Mouse (Mus musculus) bone marrow macrophage, adult 2 months (primary cell): ENCODE results near the gene Guca1a. TPM values are rescaled to one million over a fixed set of nuclear protein-coding genes. Genes with fewer than 3 reads are reported as not detected.
"Not testable (repeated sequence)": the region's sequence is repeated elsewhere in the genome, so short reads cannot be mapped to it uniquely, and the experiment has no call there.

Source experiments
- H3K27ac ChIP-seq: 2 replicates; pipeline ENCODE4 v1.5.1; 2012; ENCODE audit warnings: low read depth, low read length; ENCODE audit not compliant: insufficient read depth
- H3K4me1 ChIP-seq: 2 replicates; pipeline ENCODE4 v1.6.1; 2012; ENCODE audit warnings: low read length; ENCODE audit not compliant: control insufficient read depth, insufficient read depth
- H3K4me3 ChIP-seq: 2 replicates; pipeline ENCODE4 v1.5.1; 2012; ENCODE audit warnings: mild to moderate bottlenecking, low read length, moderate library complexity; ENCODE audit not compliant: insufficient read depth
- CTCF ChIP-seq: IDR thresholded peaks from 2 replicates; pipeline ENCODE4 v1.5.1; 2012; ENCODE audit warnings: low read depth, mild to moderate bottlenecking, low read length, moderate library complexity
- POLR2A ChIP-seq: IDR thresholded peaks from 2 replicates; pipeline ENCODE4 v1.6.1; 2012; ENCODE audit warnings: mild to moderate bottlenecking, low read depth, low read length, borderline replicate concordance
- polyA plus RNA-seq: library from polyadenylated mRNA; stranded (reverse); fragments of >200 nt; gene quantifications from 2 replicates; pipeline ENCODE4 v1.2.4, GENCODE M21; 2012; ENCODE audit not compliant: missing spikeins, insufficient read depth, insufficient read length

Guca1a gene
- polyA plus RNA-seq, 1 experiment, result 22.0 TPM

DNA sequence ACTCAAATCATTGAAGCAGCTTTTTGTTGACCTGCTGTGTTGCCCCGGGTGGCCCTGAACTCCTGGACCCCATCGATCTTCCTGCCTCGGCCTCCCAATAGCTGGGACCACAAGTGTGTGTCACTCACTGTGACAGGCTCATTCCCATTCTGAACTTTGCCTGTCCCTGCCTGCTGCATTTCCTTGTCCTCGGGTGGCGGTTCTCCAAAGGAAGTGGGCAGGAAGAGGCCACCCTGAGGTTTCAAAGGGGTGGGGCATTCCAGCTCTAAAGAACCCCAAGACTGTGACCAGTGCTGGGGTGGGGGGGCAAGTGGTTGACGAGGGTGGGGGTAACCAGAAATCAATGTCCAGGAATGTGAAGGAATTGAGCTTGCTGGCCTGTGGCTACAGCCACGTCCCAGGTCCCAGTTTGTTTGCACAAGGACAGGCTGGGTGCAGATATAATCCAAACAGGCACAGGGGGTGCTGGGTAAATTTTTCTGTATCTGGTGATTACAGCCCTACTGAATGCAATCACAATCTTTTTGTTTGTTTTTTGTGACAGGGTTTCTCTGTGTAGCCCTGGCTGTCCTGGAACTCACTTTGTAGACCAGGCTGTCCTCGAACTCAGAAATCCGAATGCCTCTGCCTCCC lies 39.1 kb upstream of the Guca1a start:
- Histone ChIP-seq H3K4me3 (no peak overlapping the region), H3K4me1 (peaks cover 23% of the 10 kb centered on the region), H3K27ac (no peak overlapping the region)
- TF ChIP-seq POLR2A (no peak), CTCF (no peak)

DNA sequence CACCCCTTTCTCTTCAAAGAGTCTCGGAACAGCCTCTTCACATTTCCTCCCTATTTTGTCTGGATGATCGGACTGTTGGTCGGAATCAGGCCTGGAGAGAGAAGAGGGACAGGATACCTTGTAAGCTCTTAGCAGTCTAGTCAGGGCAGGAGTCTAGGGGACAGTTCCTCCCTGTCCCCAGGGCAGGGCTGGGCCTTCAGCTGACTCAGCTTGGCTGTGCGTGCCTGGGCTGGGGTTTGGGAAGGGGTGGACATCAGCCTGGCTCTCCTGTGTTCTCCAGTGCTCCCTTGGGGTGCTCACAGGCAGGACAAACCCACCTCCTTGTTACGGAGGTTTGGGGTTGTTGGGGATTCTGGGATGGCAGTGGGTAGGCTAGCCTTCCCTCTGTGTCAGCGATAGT lies 38.2 kb upstream of the Guca1a start:
- peaks cover 23% of the 10 kb centered on the region for H3K4me1 ChIP-seq
- no peak for TF ChIP-seq CTCF
- no peak for TF ChIP-seq POLR2A
- H3K4me3 ChIP-seq, result no peak overlapping the region
- no peak overlapping the region for H3K27ac ChIP-seq

DNA sequence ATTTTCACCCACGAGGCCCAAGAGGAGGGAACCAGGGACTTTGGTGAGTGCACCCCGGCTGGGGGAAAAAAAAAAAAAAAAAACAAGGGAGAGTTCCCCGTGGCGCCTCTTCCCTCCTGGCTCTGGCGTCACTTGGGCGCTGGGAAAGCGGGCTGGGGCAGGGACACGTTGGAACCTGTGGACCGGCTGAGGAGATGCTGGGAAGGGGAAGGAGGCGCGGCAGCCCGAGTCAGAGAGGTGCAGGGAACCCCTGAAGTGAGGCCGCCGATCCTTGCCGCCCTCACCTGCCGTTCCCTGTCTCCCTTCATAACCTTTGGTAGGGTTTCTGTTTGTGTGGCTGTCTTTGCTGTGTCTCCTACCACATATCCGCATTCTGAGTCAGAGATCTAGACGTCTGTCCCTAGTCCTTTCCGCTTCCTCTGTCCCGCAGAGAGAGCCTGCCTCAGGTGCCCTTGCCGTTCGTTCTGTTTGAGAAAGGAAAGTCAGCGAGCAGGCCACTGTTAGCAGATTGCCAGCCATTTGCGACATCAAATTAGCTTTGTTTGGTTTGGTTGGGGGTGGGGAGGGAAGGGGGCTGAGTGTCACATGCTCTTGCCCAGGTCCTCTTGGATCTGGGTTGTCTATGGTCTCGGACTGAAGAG lies 36.6 kb upstream of the Guca1a start, which contains the start of gene 1700001C19Rik:
TSS of gene 1700001C19Rik (minus strand) at position 470 of the 641 bp plus-strand sequence.
- no peak for TF ChIP-seq CTCF
- TF ChIP-seq POLR2A, result no peak
- H3K27ac ChIP-seq, result no peak within 1 kb of the TSS
- H3K4me1 ChIP-seq, result peaks cover 23% of the 10 kb centered on the region

DNA sequence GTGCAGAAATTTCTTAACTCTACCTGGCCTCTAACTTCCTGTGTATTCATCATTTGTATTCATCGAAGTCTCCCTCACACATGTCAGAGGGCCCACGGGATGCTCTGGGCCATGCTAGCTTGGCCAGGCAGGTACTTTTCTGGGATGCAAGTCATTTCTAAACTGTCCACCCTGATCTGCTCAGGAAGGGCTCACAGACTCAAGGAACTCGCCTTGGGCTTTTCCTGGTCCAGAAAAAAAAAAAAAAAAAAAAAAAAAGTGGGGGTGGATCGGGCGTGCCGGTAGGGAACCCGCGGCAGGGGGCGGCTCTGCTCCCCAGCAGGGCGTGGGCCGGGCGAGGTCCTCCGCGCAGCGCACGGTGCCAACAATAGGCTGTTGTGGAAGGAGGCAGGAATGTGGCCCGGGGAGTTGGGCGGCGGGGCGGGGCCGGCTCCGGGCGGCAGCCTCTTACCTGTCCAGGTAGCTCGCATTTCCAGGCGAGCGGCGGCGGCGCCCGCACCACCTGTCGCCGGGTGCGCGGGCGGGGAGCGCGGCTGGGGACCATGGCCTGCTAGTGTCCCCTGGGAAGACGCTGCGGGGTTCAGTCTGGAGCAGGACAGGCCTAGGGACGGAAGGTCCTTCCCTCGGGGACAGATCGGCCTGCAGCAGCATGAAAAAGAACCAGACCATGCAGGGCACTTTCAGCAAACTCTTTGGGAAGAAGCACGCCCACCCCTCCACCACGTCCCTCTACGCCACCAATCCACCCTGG lies 35.9 kb upstream of the Guca1a start, which contains the start of gene AI661453:
TSS of gene AI661453 (plus strand) at position 460 of the 751 bp plus-strand sequence.
- Histone ChIP-seq H3K4me1 (peaks cover 20% of the 10 kb centered on the region), H3K27ac (no peak within 1 kb of the TSS), H3K4me3 (peak within 1 kb of the TSS; percentile 53)
- TF ChIP-seq POLR2A, result no peak
- no peak for TF ChIP-seq CTCF

More for the DNA sequence above, 36.6 kb upstream of the Guca1a start, which contains the start of gene 1700001C19Rik:
- H3K4me3 ChIP-seq, result peak within 1 kb of the TSS; percentile 53

DNA sequence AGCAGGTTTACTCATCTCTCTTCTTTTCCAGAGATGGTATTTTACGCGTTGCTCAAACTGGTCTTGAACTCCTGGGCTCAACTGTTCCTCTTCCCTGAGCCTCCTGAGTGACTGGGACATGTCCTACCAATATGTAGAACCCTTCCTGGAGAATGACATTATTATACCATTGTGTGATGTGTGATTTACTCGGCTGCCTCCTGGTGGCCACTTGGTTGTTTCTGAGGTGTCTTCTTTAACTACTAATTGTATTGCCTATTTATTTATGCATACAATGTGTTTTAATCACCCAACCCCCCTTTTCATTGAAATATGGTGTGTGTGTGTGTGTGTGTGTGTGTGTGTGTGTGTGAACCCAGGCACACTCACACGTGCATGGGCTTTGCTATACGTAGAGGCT lies 30.4 kb upstream of the Guca1a start:
- H3K4me3 ChIP-seq, result no peak overlapping the region
- no peak for TF ChIP-seq CTCF
- no peaks in the 10 kb centered on the region for H3K4me1 ChIP-seq
- no peak overlapping the region for H3K27ac ChIP-seq

DNA sequence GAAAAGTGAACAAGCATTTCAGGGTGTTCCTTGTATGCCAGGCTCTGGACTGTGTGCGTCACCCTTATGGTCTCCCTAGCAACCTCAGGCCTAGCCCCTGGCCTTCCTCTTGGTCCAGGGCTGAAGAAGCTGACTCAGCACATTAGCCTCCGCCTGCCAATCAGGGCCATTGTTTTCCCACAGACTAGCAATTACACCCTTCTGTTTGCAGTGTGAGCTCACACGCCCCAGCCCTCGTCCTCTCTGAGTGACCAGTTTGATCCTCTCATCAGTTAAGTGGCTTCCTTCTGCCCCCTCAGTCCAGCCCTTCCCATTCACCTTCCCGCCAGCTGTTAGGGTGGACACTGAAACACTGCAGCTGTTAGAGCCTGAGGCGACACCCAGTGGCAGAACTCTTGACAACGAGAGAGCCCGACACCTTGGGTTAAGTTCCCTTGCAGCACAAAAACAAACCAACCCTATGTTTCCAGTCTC lies 28.5 kb upstream of the Guca1a start:
- H3K4me3 ChIP-seq, result no peak overlapping the region
- no peak overlapping the region for H3K27ac ChIP-seq
- TF ChIP-seq POLR2A (no peak), CTCF (peak; percentile 55; the same call in 1 of the 2 replicates)
- no peaks in the 10 kb centered on the region for H3K4me1 ChIP-seq

DNA sequence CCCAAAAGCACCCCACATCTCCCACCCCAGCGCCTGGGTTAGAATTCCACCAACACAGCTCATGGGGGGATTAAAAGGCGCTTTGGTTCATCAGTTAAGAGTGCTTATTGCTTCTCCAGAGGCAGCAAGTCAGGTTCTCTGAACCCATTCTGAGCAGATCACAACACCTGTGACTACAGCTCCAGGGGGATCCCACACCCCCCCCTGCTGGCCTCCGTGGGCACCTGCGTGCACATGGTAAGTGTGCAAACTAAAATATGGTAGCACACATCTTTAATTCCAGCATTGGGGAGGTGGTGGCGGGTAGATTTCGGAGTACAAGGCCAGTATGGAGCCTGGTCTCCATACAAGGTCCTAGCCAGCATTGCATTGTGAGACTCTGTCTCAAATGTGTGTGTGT lies 26.9 kb upstream of the Guca1a start:
- Histone ChIP-seq H3K4me3 (no peak overlapping the region), H3K27ac (no peak overlapping the region)

DNA sequence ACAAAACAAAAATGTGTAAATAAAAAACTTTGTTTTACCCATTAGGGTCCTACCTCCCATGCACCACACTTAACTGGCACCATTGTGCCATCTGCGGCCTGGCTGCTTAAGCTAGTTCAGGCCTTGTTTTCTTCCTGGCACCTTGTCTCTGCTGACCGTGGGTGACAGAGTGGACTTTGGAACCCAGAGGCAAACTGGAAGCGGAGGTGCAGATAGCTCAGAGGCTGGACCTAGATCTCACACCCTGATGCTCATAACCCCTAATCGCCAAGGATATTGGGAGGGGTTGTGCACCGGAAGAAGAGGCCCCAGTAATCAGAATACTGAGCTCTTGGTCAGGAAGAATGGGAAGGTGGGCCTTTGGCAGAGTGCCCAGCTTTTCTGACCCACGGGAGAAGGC lies 23.8 kb upstream of the Guca1a start:
- Histone ChIP-seq H3K4me3 (no peak overlapping the region), H3K27ac (no peak overlapping the region), H3K4me1 (no peaks in the 10 kb centered on the region)
- TF ChIP-seq CTCF (no peak), POLR2A (no peak)

More for the DNA sequence above, 26.9 kb upstream of the Guca1a start:
- TF ChIP-seq CTCF (0 out of 2 replicates have a peak, but pooled peaks have one; percentile 11), POLR2A (no peak)
- H3K4me1 ChIP-seq, result no peaks in the 10 kb centered on the region

DNA sequence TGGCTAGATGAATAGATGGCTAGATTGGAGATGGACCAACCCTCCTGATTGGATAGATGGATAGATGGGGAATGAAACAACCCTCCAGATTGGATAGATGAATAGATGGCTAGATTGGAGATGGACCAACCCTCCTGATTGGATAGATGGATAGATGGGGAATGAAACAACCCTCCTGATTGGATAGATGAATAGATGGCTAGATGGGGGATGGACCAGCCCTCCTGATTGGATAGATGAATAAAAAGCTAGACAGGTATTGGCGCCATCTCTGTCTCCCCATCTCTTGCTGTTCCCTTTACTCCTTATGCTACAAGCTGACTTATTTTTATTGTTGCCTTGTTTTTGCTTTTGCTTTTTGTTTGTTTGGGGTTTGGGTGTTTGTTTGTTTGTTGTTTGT lies 22.2 kb upstream of the Guca1a start:
- H3K27ac ChIP-seq, H3K4me1 ChIP-seq, H3K4me3 ChIP-seq: not testable (repeated sequence)

DNA sequence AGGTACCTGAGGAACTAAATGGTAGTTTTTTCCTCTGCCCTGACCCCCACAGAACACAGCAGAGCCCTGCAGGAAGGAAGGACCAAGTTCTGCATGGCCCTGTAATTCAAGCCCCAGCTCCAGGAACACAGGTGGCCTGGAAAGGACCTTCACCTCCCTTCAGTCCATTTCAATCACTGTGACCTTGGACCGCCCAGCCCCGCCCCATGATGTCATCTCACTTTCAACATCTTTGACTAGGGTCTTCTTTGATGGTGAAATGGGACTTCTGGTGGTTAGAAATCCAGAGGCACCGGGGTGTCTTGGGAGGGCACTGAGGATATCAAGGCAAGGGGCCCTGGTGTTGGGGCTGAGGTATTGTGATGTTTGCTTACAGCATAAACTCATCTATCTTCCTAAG lies 21.2 kb upstream of the Guca1a start:
- no peak overlapping the region for H3K4me3 ChIP-seq
- H3K4me1 ChIP-seq, result no peaks in the 10 kb centered on the region
- no peak overlapping the region for H3K27ac ChIP-seq
- TF ChIP-seq CTCF, result no peak
- no peak for TF ChIP-seq POLR2A
